Mouse (Mus musculus): ENCODE data around the gene Slc22a18. TPM values are rescaled to one million over a fixed set of nuclear protein-coding genes. Genes with fewer than 3 reads are reported as not detected.

Gene Slc22a18
- polyA plus RNA-seq, 1 experiment from 2014 or later, result 1.4 TPM

DNA sequence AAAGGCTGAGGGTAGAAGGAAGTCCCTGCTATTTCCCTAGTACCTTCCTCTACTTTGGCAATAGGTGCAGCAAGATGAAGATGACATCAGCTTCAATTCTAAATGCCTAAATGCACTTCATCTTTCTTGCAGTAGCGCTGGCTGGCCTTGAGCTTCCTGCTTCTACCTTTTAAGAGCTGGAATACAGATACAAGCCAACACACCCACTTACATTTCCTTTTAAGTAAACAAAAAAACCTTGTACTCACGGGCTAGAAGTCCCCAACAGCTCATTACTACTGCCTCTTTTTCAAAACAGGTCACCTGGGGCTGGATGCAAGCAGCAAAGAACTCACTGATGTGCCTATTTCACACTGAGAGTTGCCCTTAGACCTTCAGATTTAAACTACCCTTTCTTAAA, 73.0 kb downstream of the Slc22a18 start:
- Histone ChIP-seq H3K4me3 (no peak overlapping the region), H3K9ac (peak overlapping the region; percentile 60), H3K27ac (no peak overlapping the region), H3K27me3 (no peaks in the 10 kb centered on the region), H3K4me1 (peaks cover 37% of the 10 kb centered on the region), H3K4me2 (replicated peaks) (peak overlapping the region; percentile 27), H3K9me3 (no peaks in the 10 kb centered on the region), H3K36me3 (peaks cover 13% of the 10 kb centered on the region)
- no peak for ATAC-seq (ENCODE audit: low FRiP score, low read depth)
- 60% methylated on average over 2 of the region's 2 CpGs for WGBS

DNA sequence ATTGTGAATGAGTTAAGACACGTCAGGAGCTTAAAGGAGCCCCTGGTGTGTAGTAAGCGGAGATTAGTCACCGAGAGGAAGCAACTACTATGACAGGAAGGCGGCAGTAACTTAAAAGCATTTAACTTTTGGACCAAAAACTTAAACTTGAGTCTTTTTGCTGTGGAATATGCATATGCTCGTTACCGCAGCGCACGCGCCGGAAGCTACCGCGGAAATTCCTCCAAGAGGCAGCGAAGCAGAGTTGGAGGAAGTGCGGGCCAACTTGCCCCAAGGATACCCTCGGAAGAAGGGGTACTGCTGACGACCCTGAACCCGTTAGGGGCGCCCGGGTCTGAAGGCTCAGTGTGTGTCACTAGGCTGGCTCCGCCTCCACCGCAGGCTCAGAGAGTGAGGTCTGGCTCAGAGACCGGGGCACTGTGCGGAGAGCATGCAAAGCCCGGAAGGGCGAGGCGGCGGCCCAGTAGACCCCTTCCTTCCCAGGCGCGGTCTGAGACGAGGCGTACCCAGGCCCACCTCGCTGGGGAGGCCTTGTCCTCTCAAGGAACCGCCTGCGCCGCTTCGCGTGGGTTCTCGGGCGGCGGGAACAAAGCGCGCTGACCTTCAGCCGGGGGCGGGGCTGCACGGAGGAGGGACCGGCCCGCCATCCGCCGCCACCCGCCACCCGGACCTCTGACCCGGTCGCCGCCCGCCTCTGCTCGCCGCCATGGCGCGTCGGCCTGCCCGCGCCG, 74.9 kb downstream of the Slc22a18 start:
- H3K9me3 ChIP-seq, result no peaks in the 10 kb centered on the region
- ATAC-seq (ENCODE audit: low FRiP score, low read depth), result peak; percentile 78
- under 1% methylated on average over 58 of the region's 63 CpGs for WGBS
- peak overlapping the region; percentile 90 for H3K9ac ChIP-seq
- peaks cover 34% of the 10 kb centered on the region for H3K4me1 ChIP-seq
- no peaks in the 10 kb centered on the region for H3K27me3 ChIP-seq
- H3K4me2 ChIP-seq (replicated peaks), result peak overlapping the region; percentile 84
- peak overlapping the region; percentile 88 for H3K27ac ChIP-seq
- peak overlapping the region; percentile 95 for H3K4me3 ChIP-seq
- peaks cover 16% of the 10 kb centered on the region for H3K36me3 ChIP-seq

Other genes starting within 250 kb of the Slc22a18 start
- 1,335 and 1,388 TPM in 2 replicates for gene Cdkn1c, start 12.7 kb upstream of the Slc22a18 start, polyA plus RNA-seq (2015; fragmentation: Nextera tagmentation; extraction: Ambion mirVana)
- 20.4 and 23.2 TPM in 2 replicates for gene Phlda2, start 29.4 kb downstream of the Slc22a18 start, polyA plus RNA-seq (2015; fragmentation: Nextera tagmentation; extraction: Ambion mirVana)
- gene Nap1l4, start 75.4 kb downstream of the Slc22a18 start, polyA plus RNA-seq (2015; fragmentation: Nextera tagmentation; extraction: Ambion mirVana), result 281 and 285 TPM in 2 replicates
- gene Cars, start 126.4 kb downstream of the Slc22a18 start, polyA plus RNA-seq (2015; fragmentation: Nextera tagmentation; extraction: Ambion mirVana), result 58.5 and 62.8 TPM in 2 replicates
- gene Tnfrsf26, start 155.0 kb downstream of the Slc22a18 start, polyA plus RNA-seq (2015; fragmentation: Nextera tagmentation; extraction: Ambion mirVana), result 0.15 and 0.27 TPM in 2 replicates
- gene Tnfrsf22, start 175.9 kb downstream of the Slc22a18 start, polyA plus RNA-seq (2015; fragmentation: Nextera tagmentation; extraction: Ambion mirVana), result 13.0 and 13.3 TPM in 2 replicates
- gene Tnfrsf23, start 212.1 kb downstream of the Slc22a18 start, polyA plus RNA-seq (2015; fragmentation: Nextera tagmentation; extraction: Ambion mirVana), result 1.2 and 1.8 TPM in 2 replicates